Mouse (Mus musculus): ENCODE data around the gene Mid1.
"Not testable (repeated sequence)": the region's sequence is repeated elsewhere in the genome, so short reads cannot be mapped to it uniquely, and the experiment has no call there.

The Mid1 gene

DNA sequence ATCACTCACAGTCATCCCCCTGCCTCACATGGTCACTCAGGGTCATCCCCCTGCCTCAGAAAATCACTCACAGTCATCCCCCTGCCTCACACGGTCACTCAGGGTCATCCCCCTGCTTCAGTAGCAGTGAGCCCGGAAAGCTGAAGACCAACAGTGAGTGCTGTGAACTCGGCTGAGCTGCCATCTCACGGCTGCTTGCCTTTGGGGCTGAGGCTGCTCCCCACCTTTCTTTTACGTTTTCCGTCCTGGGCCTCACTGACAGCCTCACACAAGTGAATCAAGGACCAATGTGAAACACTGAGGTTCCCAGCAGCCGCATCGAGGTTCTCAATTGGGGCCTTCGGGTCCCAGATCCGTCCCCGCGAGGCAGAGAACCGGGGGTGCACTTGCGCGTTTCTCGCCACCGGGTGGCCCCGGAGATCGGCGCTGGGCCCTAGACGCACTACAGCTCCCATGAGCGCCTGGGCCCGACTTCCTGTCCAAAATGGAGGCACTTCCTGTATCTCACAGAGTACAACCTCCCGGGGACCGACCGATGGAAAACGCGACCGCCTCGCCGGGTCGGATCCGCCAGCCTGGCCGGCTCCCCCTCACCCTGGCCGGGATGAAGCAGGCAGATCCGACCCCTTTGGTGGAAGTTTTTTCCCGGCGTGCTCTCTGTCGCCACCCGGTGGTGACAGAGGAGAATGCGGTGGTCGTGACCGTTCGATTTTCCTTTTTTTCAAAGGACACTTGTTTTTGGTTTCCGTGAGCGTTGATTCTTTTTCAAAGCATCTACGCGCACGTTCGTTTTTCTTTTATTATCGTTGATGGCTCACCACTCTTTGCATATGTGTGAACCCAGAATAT, 301.7 kb downstream of the Mid1 start:
- not testable (repeated sequence) for DNase-seq (ENCODE audit: low read depth, low spot score)

DNA sequence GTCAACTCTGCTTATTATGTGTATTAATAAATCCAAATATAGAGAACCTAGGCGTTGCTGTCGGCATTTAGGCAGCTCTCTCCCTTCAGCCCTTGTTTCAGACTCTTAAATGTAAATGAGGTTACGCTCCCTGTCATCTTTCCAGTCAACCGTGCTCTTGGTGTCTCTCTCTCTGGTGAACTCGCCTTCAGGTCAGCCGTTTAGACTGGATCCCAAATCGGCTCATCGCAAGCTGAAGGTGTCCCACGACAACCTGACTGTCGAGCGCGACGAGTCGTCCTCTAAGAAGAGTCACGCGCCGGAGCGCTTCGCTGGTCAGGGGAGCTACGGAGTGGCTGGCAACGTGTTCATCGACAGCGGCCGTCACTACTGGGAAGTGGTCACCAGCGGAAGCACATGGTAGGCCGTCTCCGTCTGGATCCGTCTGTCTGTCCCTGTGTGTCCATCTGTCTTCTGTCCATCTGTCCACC, 302.4 kb downstream of the Mid1 start:
- DNase-seq (ENCODE audit: low read depth, low spot score) = not testable (repeated sequence)

DNA sequence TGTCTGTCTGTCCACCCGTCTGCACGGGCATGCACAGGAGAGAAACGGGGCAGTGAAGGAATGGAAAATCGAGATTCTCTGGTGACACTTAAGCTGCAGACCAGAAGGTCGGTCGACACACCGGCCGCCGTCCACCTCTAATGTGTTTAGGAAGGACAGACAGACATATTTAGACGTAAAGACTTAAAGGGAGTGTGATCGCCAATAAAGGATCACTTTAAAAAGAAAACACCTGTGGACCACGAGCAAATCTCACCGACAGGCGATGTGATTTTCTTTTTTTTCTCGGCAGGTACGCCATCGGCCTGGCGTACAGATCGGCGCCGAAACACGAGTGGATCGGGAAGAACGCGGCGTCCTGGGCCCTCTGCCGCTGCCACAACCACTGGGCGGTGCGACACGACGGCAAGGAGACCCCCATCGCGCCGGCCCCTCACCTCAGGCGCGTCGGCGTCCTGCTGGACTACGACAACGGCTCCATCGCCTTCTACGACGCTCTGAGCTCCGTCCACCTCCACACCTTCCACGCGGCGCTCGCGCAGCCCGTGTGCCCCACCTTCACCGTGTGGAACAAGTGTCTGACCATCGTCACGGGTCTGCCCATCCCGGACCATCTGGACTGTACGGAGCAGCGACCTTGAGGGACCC, 303.7 kb downstream of the Mid1 start:
- DNase-seq (ENCODE audit: low read depth, low spot score) = not testable (repeated sequence)

DNA sequence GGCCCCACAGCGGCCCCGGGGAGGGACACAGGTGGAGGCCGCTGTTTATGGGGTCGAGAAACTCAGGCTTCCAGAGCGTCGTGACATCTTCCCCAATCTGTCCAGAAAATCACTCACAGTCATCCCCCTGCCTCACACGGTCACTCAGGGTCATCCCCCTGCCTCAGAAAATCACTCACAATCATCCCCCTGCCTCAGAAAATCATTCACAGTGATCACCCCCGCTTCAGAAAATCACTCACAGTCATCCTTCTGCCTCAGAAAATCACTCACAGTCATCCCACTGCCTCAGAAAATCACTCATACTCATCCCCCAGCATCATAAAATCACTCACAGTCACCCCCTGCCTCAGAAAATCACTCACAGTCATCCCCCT, 304.2 kb downstream of the Mid1 start:
- DNase-seq (ENCODE audit: low read depth, low spot score) = not testable (repeated sequence)

DNA sequence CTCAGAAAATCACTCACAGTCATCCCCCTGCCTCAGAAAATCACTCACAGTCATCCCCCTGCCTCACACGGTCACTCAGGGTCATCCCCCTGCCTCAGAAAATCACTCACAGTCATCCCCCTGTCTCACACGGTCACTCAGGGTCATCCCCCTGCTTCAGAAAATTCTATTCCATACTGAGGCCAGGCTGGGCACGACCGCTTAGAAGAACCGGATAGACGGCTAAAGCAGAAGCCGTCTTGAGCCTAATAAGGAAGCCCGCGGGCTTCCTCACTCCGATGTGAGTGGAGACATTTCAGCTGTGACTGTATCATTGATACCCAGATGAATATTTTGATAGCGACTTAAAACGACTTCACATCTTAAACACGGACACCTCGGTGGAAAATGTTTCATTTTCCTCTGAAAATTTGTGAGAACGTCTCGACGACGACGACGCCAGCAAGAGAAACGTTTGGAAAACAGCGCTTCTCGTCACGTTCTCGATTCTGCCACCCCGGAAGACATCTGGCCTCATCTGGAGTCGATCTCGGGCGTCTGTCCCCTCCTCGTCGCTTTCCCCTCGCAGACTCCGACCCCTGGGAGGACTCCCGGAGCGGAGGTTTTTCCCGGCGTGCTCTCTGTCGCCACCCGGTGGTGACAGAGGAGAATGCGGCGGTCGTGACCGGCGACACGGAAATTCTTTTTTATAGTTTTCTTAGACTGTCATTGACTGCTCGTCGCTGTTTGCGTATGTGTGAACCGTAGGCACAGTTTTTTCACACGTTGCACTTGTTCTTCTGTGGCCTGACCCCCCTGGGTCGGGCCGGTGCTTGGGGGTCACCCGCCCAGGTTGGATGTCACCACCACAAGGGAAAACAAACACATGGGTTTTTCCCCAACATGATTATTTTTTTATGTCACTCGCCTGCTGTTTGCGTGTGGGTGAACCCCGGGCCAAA, 305.0 kb downstream of the Mid1 start:
- DNase-seq (ENCODE audit: low read depth, low spot score) = not testable (repeated sequence)

DNA sequence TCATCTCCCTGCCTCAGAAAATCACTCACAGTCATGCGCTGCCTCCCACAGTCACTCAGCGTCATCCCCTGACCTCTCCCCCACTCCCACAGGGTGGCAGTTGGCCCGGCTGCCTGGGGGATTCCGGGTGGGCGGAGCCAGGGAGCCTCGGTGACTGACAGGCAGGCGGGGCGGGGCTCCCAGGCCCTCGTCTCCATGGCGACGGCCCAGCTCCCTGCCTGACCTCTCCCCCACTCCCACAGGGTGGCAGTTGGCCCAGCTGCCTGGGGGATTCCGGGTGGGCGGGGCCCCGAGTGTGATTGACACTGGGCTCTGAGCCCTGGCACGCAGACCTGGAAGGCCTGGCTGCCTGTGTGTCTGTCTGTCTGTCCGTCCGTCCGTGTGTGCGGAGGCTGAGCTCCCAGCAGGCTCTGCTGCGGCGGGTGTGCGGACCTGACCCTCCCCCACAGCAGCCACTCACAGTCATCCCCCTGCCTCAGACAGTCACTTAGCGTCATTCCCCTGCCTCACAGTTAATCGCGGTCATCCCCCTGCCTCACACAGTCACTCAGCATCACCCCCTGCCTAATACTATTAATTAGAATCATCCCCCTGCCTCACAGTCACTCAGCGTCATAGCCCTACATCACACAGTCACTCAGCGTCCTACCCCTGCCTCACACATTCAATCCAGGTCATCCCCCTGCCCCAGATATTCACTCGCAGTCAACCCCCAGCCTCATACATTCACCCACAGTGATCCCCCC, 306.3 kb downstream of the Mid1 start:
- peak; percentile 79 for DNase-seq (ENCODE audit: low read depth, low spot score)

DNA sequence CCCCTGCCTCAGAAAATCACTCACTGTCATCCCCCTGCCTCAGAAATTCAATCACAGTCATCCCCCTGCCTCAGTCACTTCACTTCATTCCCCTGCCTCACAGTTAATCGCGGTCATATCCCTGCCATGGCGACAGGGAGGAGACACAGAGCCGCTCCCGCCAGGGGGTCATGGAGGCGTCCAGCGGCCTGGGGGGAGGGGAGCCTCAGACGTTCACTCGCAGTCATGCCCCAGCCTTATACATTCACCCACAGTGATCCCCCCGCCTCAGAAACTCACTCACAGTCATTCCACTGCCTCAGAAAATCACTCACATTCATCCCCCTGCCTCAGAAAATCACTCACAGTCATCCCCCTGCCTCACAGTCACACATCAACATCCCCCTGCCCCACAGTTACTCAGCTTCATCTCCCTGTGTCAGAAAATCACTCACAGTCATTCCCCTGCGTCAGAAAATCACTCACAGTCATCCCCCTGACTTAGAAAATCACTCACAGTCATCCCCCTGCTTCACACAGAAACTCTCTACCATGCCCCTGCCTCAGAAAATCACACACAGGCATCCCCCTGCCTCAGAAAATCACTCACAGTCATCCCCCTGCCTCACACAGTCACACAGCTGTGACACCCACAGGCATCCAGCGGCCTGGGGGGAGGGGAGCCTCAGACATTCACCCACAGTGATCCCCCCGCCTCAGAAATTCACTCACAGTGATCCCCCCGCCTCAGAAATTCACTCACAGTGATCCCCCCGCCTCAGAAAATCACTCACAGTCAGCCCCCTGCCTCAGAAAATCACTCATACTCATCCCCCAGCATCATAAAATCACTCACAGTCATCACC, 307.3 kb downstream of the Mid1 start:
- DNase-seq (ENCODE audit: low read depth, low spot score) = not testable (repeated sequence)

DNA sequence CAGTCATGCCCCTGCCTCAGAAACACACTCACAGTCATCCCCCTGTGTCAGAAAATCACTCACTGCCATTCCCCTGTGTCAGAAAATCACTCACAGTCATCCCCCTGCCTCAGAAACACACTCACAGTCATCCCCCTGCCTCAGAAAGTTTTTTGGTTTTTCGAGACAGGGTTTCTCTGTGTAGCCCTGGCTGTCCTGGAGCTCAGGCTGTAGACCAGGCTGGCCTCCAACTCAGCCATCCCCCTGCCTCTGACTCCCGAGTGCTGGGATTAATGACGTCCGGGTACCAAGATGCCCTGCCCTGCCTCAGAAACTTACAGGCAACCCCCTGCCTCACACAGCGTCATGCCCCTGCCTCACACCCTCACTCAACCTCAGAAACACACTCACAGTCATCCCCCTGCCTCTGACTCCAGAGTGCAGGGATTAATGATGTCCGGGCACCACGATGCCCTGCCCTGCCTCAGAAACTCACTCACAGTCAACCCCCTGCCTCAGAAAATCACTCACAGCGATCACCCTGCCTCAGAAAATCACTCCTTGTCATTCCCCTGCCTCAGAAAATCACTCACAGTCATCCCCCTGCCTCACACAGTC, 308.1 kb downstream of the Mid1 start:
- not testable (repeated sequence) for DNase-seq (ENCODE audit: low read depth, low spot score)

DNA sequence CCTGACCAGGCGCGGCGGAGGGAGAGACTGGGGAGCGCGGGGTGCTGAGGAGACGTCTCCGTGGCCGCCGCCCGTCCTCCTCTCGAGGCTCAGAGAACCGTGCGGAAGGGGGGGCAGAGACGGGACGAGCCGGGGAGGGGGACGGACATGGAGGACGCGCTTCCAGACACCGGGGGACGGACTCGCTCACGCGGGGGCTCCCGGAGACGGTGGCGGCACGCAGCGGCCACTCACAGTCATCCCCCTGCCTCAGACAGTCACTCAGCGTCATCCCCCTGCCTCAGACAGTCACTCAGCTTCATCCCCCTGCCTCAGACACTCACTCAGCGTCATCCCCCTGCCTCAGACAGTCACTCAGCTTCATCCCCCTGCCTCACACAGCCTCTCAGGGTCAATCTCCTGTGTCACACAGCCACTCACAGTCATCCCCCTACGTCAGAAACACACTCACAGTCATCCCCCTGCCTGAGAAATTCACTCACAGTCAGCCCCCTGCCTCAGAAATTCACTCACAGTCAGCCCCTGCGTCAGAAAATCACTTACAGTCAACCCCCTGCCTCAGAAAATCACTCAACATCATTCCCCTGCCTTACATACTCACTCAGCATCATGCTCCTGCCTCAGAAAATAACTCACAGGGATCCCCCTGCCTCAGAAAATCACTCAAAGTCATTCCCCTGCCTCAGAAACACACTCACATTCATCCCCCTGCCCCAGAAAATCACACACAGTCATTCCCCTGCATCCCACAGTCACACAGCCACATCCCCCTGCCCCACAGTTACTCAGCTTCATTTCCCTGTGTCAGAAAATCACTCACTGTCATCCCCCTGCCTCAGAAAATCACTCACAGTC, 309.2 kb downstream of the Mid1 start:
- not testable (repeated sequence) for DNase-seq (ENCODE audit: low read depth, low spot score)

DNA sequence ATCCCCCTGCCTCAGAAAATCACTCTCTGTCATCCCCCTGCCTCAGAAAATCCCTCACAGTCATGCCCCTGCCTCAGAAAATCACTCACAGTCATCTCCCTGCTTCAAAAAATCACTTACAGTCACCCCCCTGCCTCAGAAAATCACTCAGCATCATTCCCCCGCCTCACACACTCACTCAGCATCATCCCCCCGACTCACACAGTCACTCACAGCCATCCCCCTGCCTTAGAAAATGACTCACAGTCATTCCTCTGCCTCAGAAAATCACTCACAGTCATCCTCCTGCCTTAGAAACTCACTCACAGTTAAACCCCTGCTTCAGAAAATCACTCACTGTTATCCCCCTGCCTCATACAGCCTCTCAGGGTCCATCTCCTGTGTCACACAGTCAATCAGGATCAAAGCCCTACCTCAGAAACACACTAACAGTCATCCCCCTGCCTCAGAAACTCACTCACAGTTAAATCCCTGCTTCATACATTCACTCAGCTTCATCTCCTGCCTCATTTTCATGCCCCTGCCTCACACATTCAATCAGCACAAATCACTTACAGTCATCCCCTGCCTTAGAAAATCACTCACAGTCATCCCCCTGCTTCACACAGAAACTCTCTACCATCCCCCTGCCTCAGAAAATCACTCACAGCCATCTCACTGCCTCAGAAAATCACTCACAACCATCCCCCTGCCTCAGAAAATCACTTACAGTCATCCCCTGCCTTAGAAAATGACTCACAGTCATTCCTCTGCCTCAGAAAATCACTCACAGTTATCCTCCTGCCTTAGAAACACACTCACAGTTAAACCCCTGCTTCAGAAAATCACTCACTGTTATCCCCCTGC, 310.1 kb downstream of the Mid1 start:
- not testable (repeated sequence) for DNase-seq (ENCODE audit: low read depth, low spot score)

DNA sequence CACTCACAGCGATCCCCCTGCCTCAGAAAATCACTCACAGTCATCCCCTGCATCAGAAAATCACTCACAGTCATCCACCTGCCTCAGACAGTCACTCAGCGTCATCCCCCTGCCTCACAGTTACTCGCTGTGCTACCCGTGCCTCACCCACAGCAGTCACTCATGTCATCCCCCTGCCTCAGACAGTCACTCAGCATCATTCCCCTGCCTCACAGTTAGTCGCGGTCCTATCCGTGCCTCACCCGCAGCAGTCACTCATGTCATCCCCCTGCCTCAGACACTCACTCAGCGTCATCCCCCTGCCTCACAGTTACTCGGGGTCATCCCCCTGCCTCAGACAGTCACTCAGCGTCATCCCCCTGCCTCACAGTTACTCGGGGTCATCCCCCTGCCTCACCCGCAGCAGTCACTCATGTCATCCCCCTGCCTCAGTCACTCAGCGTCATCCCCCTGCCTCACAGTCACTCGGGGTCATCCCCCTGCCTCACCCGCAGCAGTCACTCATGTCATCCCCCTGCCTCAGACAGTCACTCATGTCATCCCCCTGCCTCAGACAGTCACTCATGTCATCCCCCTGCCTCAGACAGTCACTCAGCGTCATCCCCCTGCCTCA, 311.0 kb downstream of the Mid1 start:
- DNase-seq (ENCODE audit: low read depth, low spot score) = not testable (repeated sequence)

DNA sequence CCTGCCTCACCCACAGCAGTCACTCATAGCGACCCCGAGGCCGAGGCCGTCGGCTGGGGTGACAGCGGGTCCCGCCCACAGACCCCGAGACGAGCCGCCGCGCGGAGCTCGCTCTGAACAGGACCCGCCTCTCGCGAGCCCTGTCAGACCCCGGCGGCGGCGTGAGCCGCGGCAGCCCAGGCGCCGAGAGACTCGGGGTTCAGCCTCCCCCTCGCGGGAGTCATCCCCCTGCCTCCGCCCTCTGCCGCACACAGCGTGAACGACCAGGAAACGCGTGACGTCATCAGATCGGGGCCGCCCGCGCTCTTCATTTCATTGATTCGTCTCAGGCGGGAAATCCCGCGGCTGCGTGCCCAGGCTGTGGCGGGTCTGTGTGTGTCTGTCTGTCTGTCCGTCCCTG, 311.9 kb downstream of the Mid1 start:
- DNase-seq (ENCODE audit: low read depth, low spot score) = peak; percentile 83

DNA sequence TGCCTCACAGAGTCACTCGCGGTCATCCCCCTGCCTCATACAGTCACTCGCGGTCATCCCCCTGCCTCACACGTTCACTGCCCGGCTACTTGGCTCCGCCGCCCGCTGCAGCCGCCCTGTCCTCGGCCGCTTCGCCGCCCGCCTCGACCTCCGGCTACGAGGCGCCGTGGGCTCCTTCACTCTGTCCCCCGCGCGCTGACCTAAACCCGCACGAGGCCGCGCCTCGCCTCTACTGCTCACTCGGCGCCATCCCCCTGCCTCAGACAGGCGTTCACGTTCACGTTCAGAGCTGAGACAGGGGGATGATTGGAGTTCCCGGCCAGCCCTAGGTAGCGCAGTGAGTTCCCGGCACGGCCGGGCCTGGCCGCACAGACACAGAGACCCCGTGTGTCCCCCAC, 312.5 kb downstream of the Mid1 start:
- peak; percentile 65 for DNase-seq (ENCODE audit: low read depth, low spot score)

DNA sequence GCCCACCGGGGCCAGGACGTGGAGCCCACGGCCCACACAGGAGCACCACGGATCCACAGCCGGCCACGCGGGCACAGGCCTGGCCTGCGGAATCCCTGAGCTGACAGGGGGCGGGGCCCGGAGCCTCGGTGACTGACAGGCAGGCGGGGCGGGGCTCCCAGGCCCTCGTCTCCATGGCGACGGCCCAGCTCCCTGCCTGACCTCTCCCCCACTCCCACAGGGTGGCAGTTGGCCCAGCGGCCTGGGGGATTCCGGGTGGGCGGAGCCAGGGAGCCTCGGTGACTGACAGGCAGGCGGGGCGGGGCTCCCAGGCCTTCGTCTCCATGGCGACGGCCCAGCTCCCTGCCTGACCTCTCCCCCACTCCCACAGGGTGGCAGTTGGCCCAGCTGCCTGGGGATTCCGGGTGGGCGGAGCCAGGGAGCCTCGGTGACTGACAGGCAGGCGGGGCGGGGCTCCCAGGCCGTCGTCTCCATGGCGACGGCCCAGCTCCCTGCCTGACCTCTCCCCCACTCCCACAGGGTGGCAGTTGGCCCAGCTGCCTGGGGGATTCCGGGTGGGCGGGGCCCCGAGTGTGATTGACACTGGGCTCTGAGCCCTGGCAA, 313.0 kb downstream of the Mid1 start:
- peak; percentile 99 for DNase-seq (ENCODE audit: low read depth, low spot score)

DNA sequence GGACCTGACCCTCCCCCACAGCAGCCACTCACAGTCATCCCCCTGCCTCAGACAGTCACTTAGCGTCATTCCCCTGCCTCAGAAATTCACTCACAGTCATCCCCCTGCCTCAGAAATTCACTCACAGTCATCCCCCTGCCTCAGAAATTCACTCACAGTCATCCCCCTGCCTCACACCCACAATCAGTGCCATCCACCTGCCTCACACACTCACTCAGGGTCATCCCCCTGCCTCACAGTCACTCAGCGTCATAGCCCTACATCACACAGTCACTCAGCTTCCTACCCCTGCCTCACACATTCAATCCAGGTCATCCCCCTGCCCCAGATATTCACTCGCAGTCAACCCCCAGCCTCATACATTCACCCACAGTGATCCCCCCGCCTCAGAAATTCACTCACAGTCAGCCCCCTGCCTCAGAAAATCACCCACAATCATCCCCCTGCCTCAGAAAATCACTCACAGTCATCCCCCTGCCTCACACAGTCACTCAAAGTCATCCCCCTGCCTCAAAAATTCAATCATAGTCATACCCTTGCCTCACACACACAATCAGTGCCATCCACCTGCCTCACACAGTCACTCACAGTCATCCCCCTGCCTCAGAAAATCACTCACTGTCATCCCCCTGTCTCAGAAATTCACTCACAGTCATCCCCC, 313.7 kb downstream of the Mid1 start:
- DNase-seq (ENCODE audit: low read depth, low spot score) = not testable (repeated sequence)

DNA sequence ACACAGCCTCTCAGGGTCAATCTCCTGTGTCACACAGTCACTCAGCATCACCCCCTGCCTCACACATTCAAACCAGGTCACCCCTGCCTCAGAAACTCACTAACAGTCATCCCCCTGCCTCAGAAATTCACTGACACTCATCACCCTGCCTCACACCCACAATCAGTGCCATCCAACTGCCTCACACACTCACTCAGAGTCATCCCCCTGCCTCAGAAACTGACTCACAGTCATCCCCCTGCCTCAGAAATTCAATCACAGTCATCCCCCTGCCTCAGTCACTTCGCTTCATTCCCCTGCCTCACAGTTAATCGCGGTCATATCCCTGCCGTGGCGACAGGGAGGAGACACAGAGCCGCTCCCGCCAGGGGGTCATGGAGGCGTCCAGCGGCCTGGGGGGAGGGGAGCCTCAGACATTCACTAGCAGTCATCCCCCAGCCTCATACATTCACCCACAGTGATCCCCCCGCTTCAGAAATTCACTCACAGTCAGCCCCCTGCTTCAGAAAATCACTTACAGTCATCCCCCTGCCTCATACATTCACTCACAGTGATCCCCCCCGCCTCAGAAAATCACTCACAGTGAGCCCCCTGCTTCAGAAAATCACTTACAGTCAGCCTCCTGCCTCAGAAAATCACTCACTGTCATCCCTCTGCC, 314.4 kb downstream of the Mid1 start:
- DNase-seq (ENCODE audit: low read depth, low spot score) = not testable (repeated sequence)

Measured in brain, embryonic 18.5 days (tissue).